Mouse (Mus musculus) midbrain, embryonic 15.5 days (tissue): ENCODE data around the gene Mthfd2l. TPM values are rescaled to one million over a fixed set of nuclear protein-coding genes. Genes with fewer than 3 reads are reported as not detected.

ENCODE experiments used
- ATAC-seq: fragments of 200-750 bp; cut with Nextera tagmentation; replicated peaks from 2 replicates; pipeline ENCODE4 v1.8.0; 2017; ENCODE audit warnings: moderate TSS enrichment
- H3K27ac ChIP-seq: fragments of 300-500 bp; sonication (generic); 2 replicates; pipeline ENCODE4 v1.5.1; 2015; ENCODE audit warnings: mild to moderate bottlenecking, inconsistent platforms
- H3K27me3 ChIP-seq: fragments of 300-500 bp; sonication (generic); replicated peaks from 2 replicates; pipeline ENCODE4 v1.6.1; 2015; ENCODE audit warnings: inconsistent platforms
- H3K36me3 ChIP-seq: fragments of 300-500 bp; sonication (generic); replicated peaks from 2 replicates; pipeline ENCODE4 v1.6.1; 2015; ENCODE audit warnings: inconsistent platforms
- H3K4me1 ChIP-seq: fragments of 300-500 bp; sonication (generic); 2 replicates; pipeline ENCODE4 v1.6.1; 2015; ENCODE audit warnings: inconsistent platforms
- H3K4me2 ChIP-seq: fragments of 300-500 bp; sonication (generic); 2 replicates; pipeline ENCODE4 v1.6.1; 2015; ENCODE audit warnings: inconsistent platforms, mild to moderate bottlenecking, moderate library complexity
- H3K4me3 ChIP-seq: fragments of 300-500 bp; sonication (generic); 2 replicates; pipeline ENCODE4 v1.5.1; 2015; ENCODE audit warnings: mild to moderate bottlenecking, inconsistent platforms
- H3K9ac ChIP-seq: fragments of 300-500 bp; sonication (generic); 2 replicates; pipeline ENCODE4 v1.6.1; 2015; ENCODE audit warnings: mild to moderate bottlenecking, inconsistent platforms
- H3K9me3 ChIP-seq: fragments of 300-500 bp; sonication (generic); 2 replicates; pipeline ENCODE4 v1.6.1; 2016; ENCODE audit warnings: inconsistent platforms
- WGBS: fragments of 180-500 bp; shearing (Covaris S2); methylation state at CpG from one replicate; pipeline ENCODE4 v1.1.7; 2015; ENCODE audit warnings: mixed read lengths; 5-methylcytosine and 5-hydroxymethylcytosine counted together
- polyA plus RNA-seq: library from polyadenylated mRNA; unstranded; fragments of >200 nt; fragmentation: Nextera tagmentation; extraction: Ambion mirVana; gene quantifications from 2 replicates; pipeline ENCODE4 v1.2.1, GENCODE M21; 2015

Mthfd2l gene
- polyA plus RNA-seq, 1 experiment from 2014 or later = 59.7 TPM

DNA sequence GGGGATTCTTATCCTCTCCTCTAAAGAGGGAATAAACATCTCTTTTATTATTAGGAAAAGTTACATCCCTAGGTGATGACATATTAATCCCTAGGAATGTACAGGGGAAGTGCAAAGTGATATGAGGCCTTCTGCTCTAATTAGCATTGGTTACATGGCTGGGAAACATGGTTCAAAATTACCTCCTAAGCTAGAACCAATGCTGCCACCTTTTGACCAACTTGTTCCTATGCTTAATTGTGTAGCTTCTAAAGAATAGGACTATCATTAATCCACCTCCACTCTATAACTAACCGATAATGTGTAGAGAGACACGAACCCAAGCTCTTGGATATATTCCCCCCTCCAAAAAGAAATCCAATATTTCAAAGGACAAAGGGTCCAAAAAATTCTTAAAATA lies 99.7 kb downstream of the Mthfd2l start:
- Histone ChIP-seq H3K4me3 (no peak overlapping the region), H3K27me3 (no peaks in the 10 kb centered on the region), H3K27ac (no peak overlapping the region), H3K36me3 (no peaks in the 10 kb centered on the region), H3K4me1 (no peaks in the 10 kb centered on the region), H3K4me2 (no peak overlapping the region), H3K9ac (no peak overlapping the region), H3K9me3 (no peaks in the 10 kb centered on the region)
- ATAC-seq = no peak
- 94% methylated on average over 2 of the region's 2 CpGs for WGBS

DNA sequence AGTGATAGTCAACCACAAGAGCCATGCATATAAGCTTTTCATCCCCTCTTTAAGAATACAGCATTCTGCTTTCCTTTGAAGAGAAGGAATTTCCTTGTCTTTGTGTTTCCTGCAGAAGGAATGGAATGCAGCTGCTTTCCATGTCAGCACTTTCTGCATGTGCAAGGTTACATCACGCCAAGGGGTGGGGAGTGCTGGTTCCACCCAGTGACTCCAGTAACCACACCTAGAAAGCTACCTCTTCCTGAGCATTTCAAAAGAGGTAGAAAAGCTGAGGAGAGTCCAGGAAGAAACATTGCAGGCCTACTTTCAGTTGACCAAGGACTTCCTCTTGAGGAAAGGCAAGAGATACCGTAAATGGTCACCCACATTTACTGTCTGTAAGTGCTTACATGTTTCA lies 104.4 kb downstream of the Mthfd2l start:
- no peaks in the 10 kb centered on the region for H3K4me1 ChIP-seq
- H3K27ac ChIP-seq = no peak overlapping the region
- no peaks in the 10 kb centered on the region for H3K9me3 ChIP-seq
- H3K4me3 ChIP-seq = no peak overlapping the region
- no peak overlapping the region for H3K4me2 ChIP-seq
- H3K27me3 ChIP-seq = no peaks in the 10 kb centered on the region
- no peaks in the 10 kb centered on the region for H3K36me3 ChIP-seq
- no peak overlapping the region for H3K9ac ChIP-seq
- 91% methylated on average over 2 of the region's 2 CpGs for whole genome bisulfite sequencing
- no peak for ATAC-seq

DNA sequence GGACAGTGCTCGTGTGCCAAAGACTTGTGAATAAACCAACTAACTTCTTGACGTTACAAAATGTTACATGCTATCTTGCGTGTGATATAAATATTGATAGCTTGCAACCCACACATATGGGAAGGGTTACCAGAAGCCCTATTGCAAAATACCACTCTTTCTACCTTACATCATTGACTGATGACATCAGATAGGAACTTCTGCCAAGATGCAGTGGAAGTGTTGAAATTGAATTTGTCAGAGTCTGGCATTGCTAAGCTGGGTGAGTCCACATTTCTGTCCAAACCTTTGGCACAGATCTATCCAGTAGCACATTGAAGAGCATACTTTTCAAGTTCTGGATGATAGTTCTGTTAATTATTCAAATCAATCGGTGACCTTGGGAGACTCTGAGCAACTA lies 105.7 kb downstream of the Mthfd2l start:
- Histone ChIP-seq H3K9ac (no peak overlapping the region), H3K4me2 (no peak overlapping the region), H3K36me3 (no peaks in the 10 kb centered on the region), H3K9me3 (no peaks in the 10 kb centered on the region), H3K27ac (no peak overlapping the region), H3K4me3 (no peak overlapping the region), H3K27me3 (no peaks in the 10 kb centered on the region), H3K4me1 (no peaks in the 10 kb centered on the region)
- WGBS = 95% methylated on average over 4 of the region's 4 CpGs
- ATAC-seq = no peak

DNA sequence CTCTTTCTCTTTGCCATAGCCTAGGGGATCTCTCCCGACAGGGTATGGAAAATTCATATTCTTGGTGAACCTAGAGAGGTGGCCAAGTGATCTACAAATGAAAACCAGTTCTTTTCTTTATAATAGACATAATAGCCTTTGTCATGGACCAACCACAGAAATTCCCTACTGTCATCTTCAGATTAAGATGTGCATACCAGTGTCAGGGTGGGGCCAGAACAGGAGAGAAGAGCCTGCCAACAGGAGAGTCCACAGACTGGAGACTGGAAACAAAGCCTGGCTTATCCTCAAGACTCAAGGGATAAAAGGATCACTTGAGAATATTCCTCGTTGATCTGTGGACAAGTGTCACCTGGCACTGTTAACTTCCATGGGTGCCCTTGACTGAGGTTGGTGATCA lies 106.8 kb downstream of the Mthfd2l start:
- no peak overlapping the region for H3K4me2 ChIP-seq

DNA sequence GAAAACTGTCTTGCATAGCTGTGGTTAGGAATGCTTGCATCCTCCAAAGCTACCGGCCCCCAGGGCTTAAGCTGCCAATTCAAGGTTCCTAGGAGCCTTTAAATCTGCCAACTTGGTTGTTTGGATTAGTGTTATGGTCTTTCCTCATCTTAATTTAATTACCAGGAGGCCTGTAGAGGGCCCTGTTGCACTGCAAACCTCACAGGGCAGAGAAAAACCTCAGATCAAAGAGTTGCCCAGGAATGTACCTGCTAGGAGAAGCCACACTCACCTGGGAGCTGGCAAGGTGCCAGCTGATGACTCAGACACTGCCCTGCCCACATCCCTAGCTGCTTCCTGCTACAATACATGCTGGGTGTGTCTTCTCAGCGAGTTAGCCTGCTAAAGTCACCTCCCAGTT lies 107.6 kb downstream of the Mthfd2l start:
- Histone ChIP-seq H3K4me1 (no peaks in the 10 kb centered on the region), H3K9me3 (no peaks in the 10 kb centered on the region), H3K9ac (no peak overlapping the region), H3K4me3 (no peak overlapping the region), H3K4me2 (no peak overlapping the region), H3K27me3 (no peaks in the 10 kb centered on the region), H3K27ac (no peak overlapping the region), H3K36me3 (no peaks in the 10 kb centered on the region)
- no peak for ATAC-seq
- WGBS = 13% methylated on average over 2 of the region's 2 CpGs

More for the DNA sequence above, 106.8 kb downstream of the Mthfd2l start:
- Histone ChIP-seq H3K4me1 (no peaks in the 10 kb centered on the region), H3K27me3 (no peaks in the 10 kb centered on the region), H3K9ac (no peak overlapping the region), H3K36me3 (no peaks in the 10 kb centered on the region), H3K4me3 (no peak overlapping the region), H3K27ac (no peak overlapping the region), H3K9me3 (no peaks in the 10 kb centered on the region)
- no peak for ATAC-seq
- 65% methylated on average over 2 of the region's 2 CpGs for WGBS

DNA sequence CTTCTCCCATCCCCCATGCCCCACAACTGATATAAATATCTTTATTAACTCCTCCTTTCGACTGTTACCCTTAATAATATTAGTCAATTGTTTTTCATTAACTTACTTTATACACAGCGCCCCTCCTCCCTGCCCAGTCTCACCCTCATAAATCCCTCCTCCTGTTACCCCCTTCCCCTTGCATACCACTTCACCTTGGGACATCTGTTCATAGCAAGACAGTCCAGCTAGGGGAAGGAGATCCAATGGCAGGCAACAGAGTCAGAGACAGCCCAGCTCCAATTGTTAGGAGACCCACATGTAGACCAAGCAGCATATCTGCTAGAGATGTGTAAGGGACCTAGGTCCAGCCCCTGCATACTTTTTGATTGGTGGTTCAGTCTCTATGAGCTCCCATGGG lies 108.0 kb downstream of the Mthfd2l start:
- Histone ChIP-seq H3K27ac (no peak overlapping the region), H3K27me3 (no peaks in the 10 kb centered on the region), H3K4me3 (no peak overlapping the region), H3K36me3 (no peaks in the 10 kb centered on the region), H3K9ac (no peak overlapping the region), H3K4me2 (no peak overlapping the region), H3K9me3 (no peaks in the 10 kb centered on the region), H3K4me1 (no peaks in the 10 kb centered on the region)
- no peak for ATAC-seq
- 73% methylated on average over 2 of the region's 2 CpGs for WGBS

DNA sequence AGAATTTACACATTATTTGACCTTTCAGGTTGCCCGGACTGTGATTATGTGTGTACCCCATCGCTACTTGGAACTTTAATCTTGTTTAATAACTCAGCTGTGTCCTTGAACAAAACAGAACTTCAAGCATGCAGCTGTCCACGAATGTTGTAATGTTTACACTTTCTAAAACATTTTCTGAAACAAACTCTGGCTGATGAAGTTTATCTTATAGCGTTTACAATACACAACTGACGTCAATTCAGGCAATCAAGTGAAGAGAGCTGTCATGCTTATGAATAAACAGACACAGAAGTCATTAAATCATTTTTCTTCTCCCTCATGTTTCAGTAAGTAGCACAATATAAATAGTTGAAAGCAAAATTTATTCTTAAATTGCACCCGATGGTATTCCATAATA lies 117.1 kb downstream of the Mthfd2l start:
- no peak for ATAC-seq

DNA sequence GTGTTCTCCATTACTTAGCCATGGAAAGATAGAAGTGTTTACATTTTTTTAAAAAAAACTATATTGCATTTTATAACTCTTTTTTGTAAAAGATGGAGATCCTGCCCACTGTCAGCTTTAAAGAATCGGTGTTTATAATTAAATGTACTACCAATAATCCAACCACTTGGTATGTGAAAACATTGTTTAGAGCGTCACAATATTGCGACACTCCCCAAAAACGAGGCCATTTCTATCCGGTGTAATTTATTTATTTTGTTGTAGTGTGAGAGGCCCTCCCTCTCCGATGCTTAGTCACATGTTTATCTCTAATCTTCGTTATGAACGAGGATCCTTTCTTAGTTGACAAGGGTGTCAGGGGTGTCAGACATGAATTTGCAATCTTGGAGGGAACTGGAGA lies 117.5 kb downstream of the Mthfd2l start:
- Histone ChIP-seq H3K27ac (no peak overlapping the region), H3K4me3 (no peak overlapping the region), H3K9me3 (no peaks in the 10 kb centered on the region), H3K27me3 (no peaks in the 10 kb centered on the region), H3K4me1 (no peaks in the 10 kb centered on the region), H3K4me2 (no peak overlapping the region), H3K36me3 (no peaks in the 10 kb centered on the region), H3K9ac (no peak overlapping the region)
- WGBS = 93% methylated on average over 8 of the region's 8 CpGs
- ATAC-seq = no peak

More for the DNA sequence above, 117.1 kb downstream of the Mthfd2l start:
- no peaks in the 10 kb centered on the region for H3K27me3 ChIP-seq
- H3K9me3 ChIP-seq = no peaks in the 10 kb centered on the region
- H3K9ac ChIP-seq = no peak overlapping the region
- no peaks in the 10 kb centered on the region for H3K36me3 ChIP-seq
- no peak overlapping the region for H3K4me3 ChIP-seq
- H3K4me2 ChIP-seq = no peak overlapping the region
- H3K4me1 ChIP-seq = no peaks in the 10 kb centered on the region
- WGBS = 85% methylated on average over 6 of the region's 6 CpGs
- no peak overlapping the region for H3K27ac ChIP-seq

Other genes with a start within 250 kb of the Mthfd2l start
- 0.19 and 0.28 TPM in 2 replicates for gene Cxcl5, start 171.8 kb upstream of the Mthfd2l start, polyA plus RNA-seq
- 0.84 and 1.7 TPM in 2 replicates for gene Ppbp, start 162.6 kb upstream of the Mthfd2l start, polyA plus RNA-seq
- gene Pf4, start 158.7 kb upstream of the Mthfd2l start, polyA plus RNA-seq = 50.3 and 58.3 TPM in 2 replicates
- gene Cxcl3, start 145.0 kb upstream of the Mthfd2l start, polyA plus RNA-seq = 0.34 TPM in 1 of 2 replicates, not detected in the other
- not detected in 2 replicates for gene Cxcl15, start 136.6 kb upstream of the Mthfd2l start, polyA plus RNA-seq
- 0.22 and 0.31 TPM in 2 replicates for gene Cxcl1, start 39.9 kb upstream of the Mthfd2l start, polyA plus RNA-seq
- not detected in 2 replicates for gene Cxcl2, start 27.2 kb upstream of the Mthfd2l start, polyA plus RNA-seq
- gene Epgn, start 96.3 kb downstream of the Mthfd2l start, polyA plus RNA-seq = not detected in 2 replicates
- gene Ereg, start 143.5 kb downstream of the Mthfd2l start, polyA plus RNA-seq = not detected in 2 replicates
- 0.14 and 0.36 TPM in 2 replicates for gene Areg, start 208.5 kb downstream of the Mthfd2l start, polyA plus RNA-seq